Mouse (Mus musculus): ENCODE measurements at regions not wholly inside any gene's neighbourhood (a gene's known extent, or its start where the extent isn't known, plus 50 kb on each side); places are given as distances from the start of the nearest gene placed in this dataset.

GRCm38 (mm10) chr12:92062731-92063130, 213.8 kb upstream of the Sel1l start:
- H3K4me1 ChIP-seq (ENCODE audit: control insufficient read depth in 2 of 2, insufficient read depth in 2 of 2, low read length in 2 of 2, poor library complexity in 1 of 2): no peaks in the 10 kb centered on the region
- no peak for TF ChIP-seq MAFK (IDR thresholded peaks at IDR 0.05; ENCODE audit: insufficient read depth, low read depth, low read length)
- no peak for TF ChIP-seq ZNF384 (IDR thresholded peaks at IDR 0.05; ENCODE audit: low read depth, low read length)
- no peak for TF ChIP-seq HCFC1 (IDR thresholded peaks at IDR 0.05; ENCODE audit: borderline replicate concordance, insufficient read depth, low read length)
- TF ChIP-seq ZC3H11A (IDR thresholded peaks at IDR 0.05; ENCODE audit: borderline replicate concordance, low read depth, low read length): no peak
- no peak for TF ChIP-seq CHD2 (IDR thresholded peaks at IDR 0.05; ENCODE audit: low read depth, low read length)
- DNase-seq (ENCODE audit: low read depth, low spot score): no peak
- H3K27ac ChIP-seq (ENCODE audit: insufficient read depth, low read depth, low read length, poor library complexity, severe bottlenecking): no peak overlapping the region
- H3K9me3 ChIP-seq (ENCODE audit: control insufficient read depth, insufficient read depth, low read depth, low read length): no peaks in the 10 kb centered on the region
- no peak overlapping the region for H3K9ac ChIP-seq (ENCODE audit: insufficient read depth, low read depth, low read length, poor library complexity, severe bottlenecking)
- in situ Hi-C loops (cut with MboI; ENCODE audit: low sequenced_read_pairs in 2 of 2, unreplicated experiment in 2 of 2): no loop called here
- H3K36me3 ChIP-seq (ENCODE audit: control insufficient read depth, insufficient read depth, low read length, poor library complexity, severe bottlenecking): no peaks in the 10 kb centered on the region
- H3K4me3 ChIP-seq (ENCODE audit: insufficient read depth in 1 of 2, low read depth in 1 of 2, low read length in 2 of 2, poor library complexity in 1 of 2, severe bottlenecking in 1 of 2): no peak overlapping the region

- Histone ChIP-seq H3K4me1 (ENCODE audit: control insufficient read depth in 2 of 2, insufficient read depth in 2 of 2, low read length in 2 of 2, poor library complexity in 1 of 2) (no peaks in the 10 kb centered on the region), H3K9me3 (ENCODE audit: control insufficient read depth, insufficient read depth, low read depth, low read length) (no peaks in the 10 kb centered on the region), H3K27ac (ENCODE audit: insufficient read depth, low read depth, low read length, poor library complexity, severe bottlenecking) (no peak overlapping the region), H3K4me3 (ENCODE audit: insufficient read depth in 1 of 2, low read depth in 1 of 2, low read length in 2 of 2, poor library complexity in 1 of 2, severe bottlenecking in 1 of 2) (no peak overlapping the region), H3K9ac (ENCODE audit: insufficient read depth, low read depth, low read length, poor library complexity, severe bottlenecking) (no peak overlapping the region), H3K36me3 (ENCODE audit: control insufficient read depth, insufficient read depth, low read length, poor library complexity, severe bottlenecking) (no peaks in the 10 kb centered on the region)
- in situ Hi-C loops (cut with MboI; ENCODE audit: low sequenced_read_pairs in 2 of 2, unreplicated experiment in 2 of 2): no loop called here
- no peak for TF ChIP-seq HCFC1 (IDR thresholded peaks at IDR 0.05; ENCODE audit: borderline replicate concordance, insufficient read depth, low read length)
- TF ChIP-seq MAFK (IDR thresholded peaks at IDR 0.05; ENCODE audit: insufficient read depth, low read depth, low read length): no peak
- TF ChIP-seq ZC3H11A (IDR thresholded peaks at IDR 0.05; ENCODE audit: borderline replicate concordance, low read depth, low read length): no peak
- TF ChIP-seq ZNF384 (IDR thresholded peaks at IDR 0.05; ENCODE audit: low read depth, low read length): no peak
- TF ChIP-seq CHD2 (IDR thresholded peaks at IDR 0.05; ENCODE audit: low read depth, low read length): no peak
- peak; percentile 49 for DNase-seq (ENCODE audit: low read depth, low spot score)
These were observed 191.5 kb upstream of the Sel1l start for GRCm38 (mm10) chr12:92040481-92040880.

GRCm38 (mm10) chr12:92029192-92029591, 180.2 kb upstream of the Sel1l start:
- in situ Hi-C loops (cut with MboI; ENCODE audit: low sequenced_read_pairs in 2 of 2, unreplicated experiment in 2 of 2): no loop called here
- Histone ChIP-seq H3K4me3 (ENCODE audit: insufficient read depth in 1 of 2, low read depth in 1 of 2, low read length in 2 of 2, poor library complexity in 1 of 2, severe bottlenecking in 1 of 2) (no peak overlapping the region), H3K27ac (ENCODE audit: insufficient read depth, low read depth, low read length, poor library complexity, severe bottlenecking) (no peak overlapping the region), H3K36me3 (ENCODE audit: control insufficient read depth, insufficient read depth, low read length, poor library complexity, severe bottlenecking) (no peaks in the 10 kb centered on the region), H3K9ac (ENCODE audit: insufficient read depth, low read depth, low read length, poor library complexity, severe bottlenecking) (no peak overlapping the region), H3K4me1 (ENCODE audit: control insufficient read depth in 2 of 2, insufficient read depth in 2 of 2, low read length in 2 of 2, poor library complexity in 1 of 2) (no peaks in the 10 kb centered on the region), H3K9me3 (ENCODE audit: control insufficient read depth, insufficient read depth, low read depth, low read length) (no peaks in the 10 kb centered on the region)
- TF ChIP-seq HCFC1 (IDR thresholded peaks at IDR 0.05; ENCODE audit: borderline replicate concordance, insufficient read depth, low read length) (no peak), MAFK (IDR thresholded peaks at IDR 0.05; ENCODE audit: insufficient read depth, low read depth, low read length) (no peak), ZC3H11A (IDR thresholded peaks at IDR 0.05; ENCODE audit: borderline replicate concordance, low read depth, low read length) (no peak), ZNF384 (IDR thresholded peaks at IDR 0.05; ENCODE audit: low read depth, low read length) (no peak), CHD2 (IDR thresholded peaks at IDR 0.05; ENCODE audit: low read depth, low read length) (no peak)
- DNase-seq (ENCODE audit: low read depth, low spot score): no peak

GRCm38 (mm10) chr12:92028354-92028753, 179.4 kb upstream of the Sel1l start:
- no peak for TF ChIP-seq ZNF384 (IDR thresholded peaks at IDR 0.05; ENCODE audit: low read depth, low read length)
- TF ChIP-seq ZC3H11A (IDR thresholded peaks at IDR 0.05; ENCODE audit: borderline replicate concordance, low read depth, low read length): no peak
- no peak for TF ChIP-seq HCFC1 (IDR thresholded peaks at IDR 0.05; ENCODE audit: borderline replicate concordance, insufficient read depth, low read length)
- no peak for TF ChIP-seq MAFK (IDR thresholded peaks at IDR 0.05; ENCODE audit: insufficient read depth, low read depth, low read length)
- no peak for TF ChIP-seq CHD2 (IDR thresholded peaks at IDR 0.05; ENCODE audit: low read depth, low read length)
- Histone ChIP-seq H3K36me3 (ENCODE audit: control insufficient read depth, insufficient read depth, low read length, poor library complexity, severe bottlenecking) (no peaks in the 10 kb centered on the region), H3K4me3 (ENCODE audit: insufficient read depth in 1 of 2, low read depth in 1 of 2, low read length in 2 of 2, poor library complexity in 1 of 2, severe bottlenecking in 1 of 2) (no peak overlapping the region), H3K4me1 (ENCODE audit: control insufficient read depth in 2 of 2, insufficient read depth in 2 of 2, low read length in 2 of 2, poor library complexity in 1 of 2) (no peaks in the 10 kb centered on the region), H3K9me3 (ENCODE audit: control insufficient read depth, insufficient read depth, low read depth, low read length) (no peaks in the 10 kb centered on the region), H3K9ac (ENCODE audit: insufficient read depth, low read depth, low read length, poor library complexity, severe bottlenecking) (no peak overlapping the region), H3K27ac (ENCODE audit: insufficient read depth, low read depth, low read length, poor library complexity, severe bottlenecking) (no peak overlapping the region)
- no peak for DNase-seq (ENCODE audit: low read depth, low spot score)
- in situ Hi-C loops (cut with MboI; ENCODE audit: low sequenced_read_pairs in 2 of 2, unreplicated experiment in 2 of 2): no loop called here

Data from ES-E14 (cell line).